Mouse (Mus musculus): ENCODE results near the gene Nfia.

The Nfia gene

DNA sequence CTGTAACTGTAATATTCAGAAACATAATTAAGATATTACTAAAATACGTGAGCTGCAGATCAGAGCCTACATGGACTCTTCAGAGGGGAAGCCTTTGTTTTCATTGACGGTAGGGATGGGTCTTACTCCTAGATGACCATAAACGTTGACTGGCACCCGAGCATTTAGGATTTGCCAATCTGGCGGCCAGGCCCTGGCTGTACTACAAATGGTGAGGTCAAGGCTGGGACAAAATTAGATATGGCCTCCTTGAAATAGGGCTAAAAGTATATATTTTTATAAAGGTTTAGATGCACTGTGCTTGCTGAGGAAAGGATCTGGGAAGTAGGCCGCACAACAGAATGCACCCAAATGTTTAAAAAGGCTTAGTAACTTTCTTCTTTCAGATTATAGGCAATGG, 10.0 kb downstream of the Nfia start:
- no peak for DNase-seq (ENCODE audit: low read depth in 2 of 2, low spot score in 2 of 2)

DNA sequence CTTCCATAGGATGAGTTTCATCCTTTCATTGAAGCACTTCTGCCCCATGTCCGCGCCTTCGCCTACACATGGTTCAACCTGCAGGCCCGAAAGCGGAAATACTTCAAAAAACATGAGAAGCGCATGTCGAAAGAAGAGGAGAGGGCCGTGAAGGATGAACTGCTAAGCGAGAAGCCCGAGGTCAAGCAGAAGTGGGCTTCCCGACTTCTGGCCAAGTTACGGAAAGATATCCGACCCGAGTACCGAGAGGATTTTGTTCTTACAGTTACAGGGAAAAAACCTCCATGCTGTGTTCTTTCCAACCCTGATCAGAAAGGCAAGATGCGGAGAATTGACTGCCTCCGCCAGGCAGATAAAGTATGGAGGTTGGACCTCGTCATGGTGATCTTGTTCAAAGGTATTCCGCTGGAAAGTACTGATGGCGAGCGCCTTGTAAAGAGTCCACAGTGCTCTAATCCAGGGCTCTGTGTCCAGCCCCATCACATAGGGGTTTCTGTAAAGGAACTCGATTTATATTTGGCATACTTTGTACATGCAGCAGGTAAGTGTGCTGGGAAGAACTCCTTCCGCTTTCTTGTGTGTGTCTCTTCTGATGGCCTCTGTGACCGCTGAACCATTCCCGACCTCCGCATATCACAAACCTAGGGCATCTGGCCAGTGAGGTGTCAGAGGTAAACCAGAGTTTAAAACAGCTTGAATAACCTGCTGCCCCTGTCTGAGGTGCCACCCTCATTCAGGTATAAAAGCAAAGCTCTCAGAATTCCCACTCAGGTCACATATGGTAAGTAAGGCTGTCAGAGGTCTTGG, 10.7 kb downstream of the Nfia start:
- no peak for DNase-seq (ENCODE audit: low read depth in 2 of 2, low spot score in 2 of 2)

GRCm38 (mm10) chr4:97784236-97784635, 11.7 kb downstream of the Nfia start:
- DNase-seq (ENCODE audit: low read depth in 2 of 2, low spot score in 2 of 2): no peak

DNA sequence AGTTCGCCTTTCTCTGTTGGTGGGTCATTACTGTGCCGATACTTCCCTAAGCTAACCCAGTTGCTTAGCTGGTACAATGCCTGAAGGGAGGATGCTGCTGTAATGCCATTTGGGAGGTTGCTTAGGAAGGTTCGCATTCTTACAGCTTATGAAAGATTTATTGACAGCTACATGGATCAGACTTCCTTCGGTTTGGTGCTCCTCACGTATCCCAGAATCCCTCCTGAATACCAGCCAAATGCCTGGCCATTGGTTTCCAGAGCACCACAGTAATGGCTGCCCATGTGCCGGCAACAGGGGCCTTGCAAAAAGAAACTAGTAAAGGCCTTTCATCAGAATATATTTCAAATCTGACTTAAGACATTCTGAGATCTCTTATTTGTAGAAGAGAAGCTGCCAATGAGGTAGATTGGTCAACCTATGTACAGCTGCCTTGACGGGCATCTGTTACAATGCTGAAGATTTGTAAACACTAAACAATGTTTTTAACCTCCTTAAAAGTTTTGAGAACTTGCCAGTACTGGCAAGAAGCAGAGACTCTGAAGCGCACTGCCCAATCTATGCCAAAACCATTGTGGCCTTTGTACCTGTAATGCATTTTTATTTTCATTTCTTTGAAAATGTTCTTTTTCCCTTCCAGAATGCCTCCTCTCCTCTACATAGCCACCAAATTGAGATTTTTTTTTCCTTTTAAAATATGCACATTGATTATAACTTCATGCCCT, 13.2 kb downstream of the Nfia start:
- no peak for DNase-seq (ENCODE audit: low read depth in 2 of 2, low spot score in 2 of 2)

DNA sequence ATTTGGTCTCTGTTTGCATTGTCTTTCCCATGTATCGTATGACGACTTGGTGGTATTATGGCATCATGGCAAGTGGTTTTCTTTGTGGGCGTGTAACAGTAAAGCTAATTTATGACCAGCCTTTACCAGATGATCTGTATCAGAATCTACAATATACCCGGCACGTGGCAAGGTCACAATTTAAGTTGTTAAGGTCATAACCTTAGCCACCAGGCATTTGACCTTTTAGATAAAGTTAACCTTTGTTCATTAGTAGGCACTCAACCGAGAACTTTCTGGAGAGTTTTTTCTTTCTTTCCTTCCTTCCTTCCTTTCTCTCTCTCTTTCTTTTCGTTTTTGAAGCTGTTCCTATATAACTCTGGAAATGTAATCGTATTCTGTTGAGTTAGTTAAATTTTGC, 14.0 kb downstream of the Nfia start:
- DNase-seq (ENCODE audit: low read depth in 2 of 2, low spot score in 2 of 2): no peak

- DNase-seq (ENCODE audit: low read depth in 2 of 2, low spot score in 2 of 2): no peak
Measured at GRCm38 (mm10) chr4:97787515-97787914, 15.0 kb downstream of the Nfia start.

- no peak for DNase-seq (ENCODE audit: low read depth in 2 of 2, low spot score in 2 of 2)
Measured at GRCm38 (mm10) chr4:97788537-97788936, 16.0 kb downstream of the Nfia start.

DNA sequence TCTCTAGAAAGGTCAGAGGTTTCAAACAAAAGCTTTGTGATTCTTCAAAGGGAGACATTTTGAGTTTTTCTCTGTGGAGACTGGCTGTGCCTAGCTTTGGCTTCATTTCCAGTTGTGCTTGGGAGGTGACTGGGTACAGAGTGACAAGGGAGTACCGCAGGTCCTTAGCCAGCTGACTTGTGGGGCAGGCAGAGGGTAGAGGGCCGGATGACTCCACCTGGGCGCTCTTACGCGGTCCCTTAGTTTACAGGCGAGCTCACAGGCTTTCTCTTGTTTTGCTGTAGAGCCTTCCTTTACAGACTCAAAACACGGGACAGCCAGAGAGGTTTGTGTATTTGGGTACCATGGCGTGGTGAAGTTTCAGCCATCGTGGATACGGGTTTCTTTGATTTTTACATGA, 21.4 kb downstream of the Nfia start:
- no peak for DNase-seq (ENCODE audit: low read depth in 2 of 2, low spot score in 2 of 2)

DNA sequence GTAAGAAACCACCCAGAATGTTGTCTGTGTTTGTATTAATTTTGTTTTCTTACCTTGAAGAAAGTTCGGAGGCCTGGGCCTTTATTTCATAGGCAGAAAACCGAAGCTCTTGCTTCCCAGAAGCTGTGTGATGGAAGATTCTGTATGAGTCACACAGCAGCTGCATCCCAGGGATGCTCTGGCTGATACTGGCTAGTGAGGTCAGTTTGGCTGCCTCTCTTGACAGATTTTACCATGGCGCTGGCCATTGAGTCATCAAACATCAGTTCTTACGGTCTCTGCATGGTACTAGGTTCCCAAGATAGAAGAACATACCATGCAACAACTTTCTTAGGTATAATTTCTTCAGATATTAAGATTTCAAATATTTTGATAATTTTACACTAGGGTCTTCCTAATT, 22.3 kb downstream of the Nfia start:
- DNase-seq (ENCODE audit: low read depth in 2 of 2, low spot score in 2 of 2): no peak

GRCm38 (mm10) chr4:97795957-97796356, 23.4 kb downstream of the Nfia start:
- DNase-seq (ENCODE audit: low read depth in 2 of 2, low spot score in 2 of 2): no peak

DNA sequence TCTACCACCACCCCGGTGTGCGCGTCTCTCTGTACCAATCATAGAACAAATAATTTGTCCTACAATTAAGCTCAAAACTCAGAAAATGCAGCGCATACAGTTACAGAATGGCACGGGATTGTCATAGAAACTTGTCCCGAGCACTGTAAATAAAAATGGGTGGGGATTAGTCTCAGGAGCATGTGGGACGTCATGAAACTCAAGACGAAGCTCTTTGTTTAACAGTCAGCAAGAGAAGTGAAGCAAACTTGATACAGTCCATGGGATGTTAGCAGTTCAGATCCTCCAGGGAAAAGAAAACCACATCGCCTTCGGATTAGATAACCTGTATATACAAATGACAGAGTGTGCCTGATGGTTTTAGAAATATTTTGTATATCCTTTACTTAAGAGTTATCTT, 24.0 kb downstream of the Nfia start:
- DNase-seq (ENCODE audit: low read depth in 2 of 2, low spot score in 2 of 2): no peak

- DNase-seq (ENCODE audit: low read depth in 2 of 2, low spot score in 2 of 2): no peak
Measured at GRCm38 (mm10) chr4:97803791-97804190, 31.3 kb downstream of the Nfia start.

DNA sequence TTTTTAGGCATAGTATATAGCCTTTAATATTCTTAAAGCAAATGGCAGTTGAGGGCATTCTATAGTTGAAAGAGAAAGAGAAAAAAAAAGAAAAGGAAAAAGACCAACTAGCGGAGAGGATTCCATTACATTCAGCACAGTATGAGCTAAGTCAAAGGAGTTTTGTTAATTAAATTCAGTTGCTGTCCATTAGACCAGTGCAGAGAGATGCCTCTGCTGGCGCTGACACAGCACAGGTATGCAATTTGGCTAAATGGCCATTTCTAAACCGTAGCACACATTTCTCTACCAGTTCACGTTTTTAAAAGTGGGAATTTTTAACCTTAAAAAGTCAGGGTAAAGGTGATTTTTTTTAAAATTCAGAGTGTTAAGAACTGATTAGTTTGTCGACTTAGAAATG, 32.1 kb downstream of the Nfia start:
- DNase-seq (ENCODE audit: low read depth in 2 of 2, low spot score in 2 of 2): no peak

DNA sequence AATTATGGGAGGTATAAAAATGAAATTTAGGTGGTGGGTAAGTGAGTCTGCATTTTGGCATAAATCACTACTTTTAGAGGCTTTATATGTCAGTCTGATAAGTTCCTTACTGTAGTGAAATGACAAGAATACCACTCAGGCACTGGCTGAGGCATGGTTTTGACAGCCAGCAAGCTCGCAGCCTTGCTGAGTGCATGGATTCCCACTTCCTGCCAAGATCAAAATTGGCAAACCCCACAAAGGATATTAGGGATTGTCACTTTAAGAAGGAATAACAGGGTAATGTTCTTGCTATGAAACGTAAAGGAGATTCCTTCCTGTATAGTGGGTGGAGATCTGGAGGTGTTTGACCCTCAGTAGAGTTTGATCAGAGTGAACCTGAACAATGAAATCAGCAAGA, 32.7 kb downstream of the Nfia start:
- no peak for DNase-seq (ENCODE audit: low read depth in 2 of 2, low spot score in 2 of 2)

DNA sequence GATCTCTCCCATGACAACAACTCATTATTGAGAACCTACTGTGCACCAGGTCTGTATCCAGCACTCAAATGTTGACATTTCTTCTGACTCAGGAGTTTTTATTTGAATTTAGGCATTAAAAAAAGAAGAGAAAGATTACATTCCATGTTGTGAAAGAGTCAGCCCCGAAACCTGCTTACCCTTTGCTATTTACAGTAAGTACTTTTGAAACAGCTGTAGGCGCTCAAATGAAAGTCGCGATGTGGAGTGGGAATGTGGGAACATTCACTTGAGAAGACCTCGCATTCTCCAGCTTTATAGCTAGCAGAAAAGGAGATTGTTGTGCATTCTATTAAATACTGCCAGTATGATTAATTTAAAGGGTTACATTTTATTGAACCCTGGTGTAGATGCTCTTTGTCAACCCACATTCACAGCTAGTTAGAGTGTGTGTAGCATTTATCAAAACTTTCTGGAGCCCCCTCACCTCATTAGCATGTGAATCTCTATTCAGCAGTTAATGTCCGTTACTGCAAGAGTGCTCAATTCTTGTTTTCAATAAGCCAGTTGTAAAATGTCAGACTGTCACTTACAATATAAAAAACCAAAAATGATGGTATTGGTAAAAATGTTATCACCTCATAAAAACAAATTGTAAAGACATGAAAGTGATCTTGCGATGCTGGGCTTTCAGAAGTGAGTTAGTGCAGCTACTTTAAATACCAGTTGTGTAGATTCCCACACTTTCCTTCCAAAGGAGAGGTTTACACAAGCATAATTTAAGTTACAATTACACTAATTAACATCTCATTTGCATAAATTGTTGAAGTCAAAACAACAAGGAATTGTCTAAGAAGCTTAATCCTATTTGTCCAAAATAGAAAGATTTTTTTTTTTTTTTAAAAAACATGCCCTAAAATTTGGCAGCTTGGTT, 33.6 kb downstream of the Nfia start:
- no peak for DNase-seq (ENCODE audit: low read depth in 2 of 2, low spot score in 2 of 2)

GRCm38 (mm10) chr4:97806924-97807323, 34.4 kb downstream of the Nfia start:
- DNase-seq (ENCODE audit: low read depth in 2 of 2, low spot score in 2 of 2): no peak

DNA sequence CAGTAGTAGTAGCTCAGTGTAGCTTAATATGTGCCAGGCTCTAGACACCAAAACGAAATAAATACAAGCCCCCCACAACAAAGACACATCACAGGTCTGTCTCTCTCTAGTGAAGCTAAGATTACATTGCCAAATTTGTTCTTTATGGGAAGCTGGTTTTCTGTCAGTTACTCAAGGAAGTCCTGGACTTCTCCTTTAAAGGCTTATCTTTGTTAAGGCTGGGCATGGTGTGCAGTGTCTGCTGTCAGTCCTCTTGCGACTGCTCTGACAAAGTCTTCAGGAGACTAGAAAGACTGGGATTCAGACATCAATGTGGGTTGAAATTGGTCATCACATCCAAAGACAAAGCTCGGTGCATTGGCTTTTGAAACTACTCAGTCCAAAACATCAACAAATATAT, 36.4 kb downstream of the Nfia start:
- no peak for DNase-seq (ENCODE audit: low read depth in 2 of 2, low spot score in 2 of 2)

GRCm38 (mm10) chr4:97809582-97810295, 37.2 kb downstream of the Nfia start:
- no peak for DNase-seq (ENCODE audit: low read depth in 2 of 2, low spot score in 2 of 2)

GRCm38 (mm10) chr4:97810348-97810939, 37.9 kb downstream of the Nfia start:
- DNase-seq (ENCODE audit: low read depth in 2 of 2, low spot score in 2 of 2): no peak

- DNase-seq (ENCODE audit: low read depth in 2 of 2, low spot score in 2 of 2): no peak
Measured at GRCm38 (mm10) chr4:97813035-97813434, 40.5 kb downstream of the Nfia start.

DNA sequence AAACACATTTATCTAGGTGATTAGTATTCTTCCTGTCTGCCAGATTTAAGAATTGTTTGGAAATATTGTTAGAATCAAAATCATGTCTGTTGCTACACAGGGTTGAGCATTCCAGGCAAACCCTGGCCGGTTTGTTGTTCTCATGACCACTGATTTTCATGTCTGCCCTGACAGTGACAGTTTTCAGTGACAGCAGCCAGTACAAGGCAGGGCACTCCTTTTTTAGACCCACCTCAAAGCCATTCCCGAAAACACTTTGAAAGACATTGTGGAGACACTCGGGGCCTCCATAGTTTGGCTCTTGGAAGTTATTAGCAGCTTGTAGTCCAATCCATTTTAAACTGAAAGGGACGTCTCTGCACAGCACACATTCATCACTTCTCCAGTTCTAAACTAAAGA, 41.5 kb downstream of the Nfia start:
- DNase-seq (ENCODE audit: low read depth in 2 of 2, low spot score in 2 of 2): no peak
